Mouse (Mus musculus) spleen, adult 2 months (tissue): ENCODE measurements at regions not wholly inside any gene's neighbourhood (a gene's known extent, or its start where the extent isn't known, plus 50 kb on each side); places are given as distances from the start of the nearest gene placed in this dataset.
"Not testable (repeated sequence)": the region's sequence is repeated elsewhere in the genome, so short reads cannot be mapped to it uniquely, and the experiment has no call there.

Source experiments
- DNase-seq, 2 experiments: peaks; one replicate each; pipeline versions ENCODE4 v3.0.0 to v3.0.0-alpha.2; 2012 to 2021; ENCODE audit warnings: low spot score in 2 of 2, low read depth in 1 of 2
- H3K27ac ChIP-seq: fragments of 200-500 bp; 2 replicates; pipeline ENCODE4 v1.5.1; 2012; ENCODE audit warnings: low read length, inconsistent platforms; ENCODE audit not compliant: insufficient read depth
- H3K27me3 ChIP-seq: fragments of 200-500 bp; 2 replicates; pipeline ENCODE4 v1.6.1; 2012; ENCODE audit warnings: mild to moderate bottlenecking, moderate library complexity, low read length, inconsistent platforms; ENCODE audit not compliant: control insufficient read depth, insufficient read depth
- H3K36me3 ChIP-seq: fragments of 200-500 bp; 2 replicates; pipeline ENCODE4 v1.6.1; 2012; ENCODE audit warnings: mild to moderate bottlenecking, low read length, inconsistent platforms; ENCODE audit not compliant: control insufficient read depth, insufficient read depth
- H3K4me1 ChIP-seq: fragments of 200-500 bp; 2 replicates; pipeline ENCODE4 v1.6.1; 2011; ENCODE audit warnings: inconsistent platforms; ENCODE audit not compliant: control insufficient read depth, insufficient read depth, insufficient read length
- H3K4me3 ChIP-seq: fragments of 200-500 bp; 2 replicates; pipeline ENCODE4 v1.5.1; 2011; ENCODE audit warnings: mild to moderate bottlenecking, inconsistent platforms; ENCODE audit not compliant: insufficient read depth, insufficient read length; ENCODE audit errors: extremely low read depth
- WGBS: fragments of 180-500 bp; shearing (Covaris S2); methylation state at CpG from one replicate; pipeline ENCODE4 v1.1.7; 2018; 5-methylcytosine and 5-hydroxymethylcytosine counted together

DNA sequence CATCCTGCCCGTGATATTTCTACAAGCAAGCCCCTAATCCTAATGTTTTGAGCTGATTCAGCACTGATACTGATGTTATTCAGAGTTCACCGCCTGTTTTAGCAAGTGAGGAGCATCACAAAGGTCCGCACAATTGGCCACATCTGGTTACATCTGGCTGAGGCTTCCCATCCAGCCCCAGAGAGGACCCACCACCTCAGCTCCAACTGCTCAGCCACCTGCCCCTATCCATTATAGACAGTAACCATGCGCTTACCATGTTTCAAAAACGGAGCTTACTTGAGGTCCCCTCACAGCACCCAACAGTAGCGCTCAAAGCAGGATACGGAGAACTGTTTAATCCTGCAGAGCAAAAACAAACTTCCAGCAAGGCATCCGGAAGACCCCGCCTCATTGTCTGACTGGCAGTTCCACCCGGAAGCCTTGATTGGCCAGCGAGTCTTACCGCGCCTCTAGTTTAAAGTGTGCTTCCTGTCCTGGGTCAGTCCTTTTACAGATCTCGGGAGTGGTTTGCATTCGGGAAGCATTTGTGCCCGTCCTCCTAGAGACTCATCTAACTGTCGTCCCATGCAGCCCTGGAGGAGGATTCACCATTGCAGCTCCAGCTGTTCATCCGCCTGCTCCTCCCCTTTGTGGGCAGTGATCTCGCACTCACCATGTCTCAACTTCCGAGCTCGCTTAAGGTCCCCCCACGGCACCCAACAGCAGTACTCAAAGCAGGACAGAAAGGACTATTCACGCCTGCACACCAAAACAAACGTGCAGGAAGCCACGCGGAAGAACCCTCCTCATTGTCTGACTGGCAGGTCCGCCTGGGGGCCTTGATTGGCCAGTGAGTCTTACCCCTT is 69.9 kb upstream of the Zfp825 start:
- not testable (repeated sequence) for H3K36me3 ChIP-seq, H3K27me3 ChIP-seq, H3K4me1 ChIP-seq
- H3K27ac ChIP-seq, result peak overlapping the region; percentile 85
- 3% methylated on average over 27 of the region's 27 CpGs for WGBS
- H3K4me3 ChIP-seq, result peak overlapping the region; percentile 75
- DNase-seq, result peak; percentile 38 to 59

DNA sequence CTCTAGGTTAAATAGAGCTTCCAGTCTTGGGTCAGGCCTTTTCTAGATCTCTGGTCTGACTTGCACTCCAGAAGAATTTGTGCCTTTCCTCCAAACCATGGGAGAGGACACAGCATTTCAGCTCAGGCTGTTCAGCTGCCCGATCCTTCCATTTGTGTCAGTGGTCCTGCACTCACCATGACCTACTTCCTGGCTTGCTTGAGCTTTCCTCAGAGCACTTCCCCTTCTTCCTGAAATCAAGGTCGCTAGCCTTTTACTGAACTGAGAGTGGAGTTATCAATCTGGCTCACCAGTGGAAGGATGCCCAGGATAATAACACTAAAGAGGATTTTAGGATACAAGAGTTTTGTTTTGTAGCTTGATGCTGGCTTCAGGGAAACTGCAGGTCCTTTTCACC is 70.5 kb upstream of the Zfp825 start:
- peak overlapping the region; percentile 75 for H3K4me3 ChIP-seq
- not testable (repeated sequence) for DNase-seq, H3K4me1 ChIP-seq, H3K36me3 ChIP-seq, H3K27me3 ChIP-seq
- 11% methylated on average over 2 of the region's 2 CpGs for whole genome bisulfite sequencing
- peak overlapping the region; percentile 85 for H3K27ac ChIP-seq

GRCm38 (mm10) chr13:74569967-74570366 is 69.4 kb upstream of the Erap1 start:
- WGBS, result 63% methylated on average over 4 of the region's 4 CpGs
- H3K27ac ChIP-seq, H3K27me3 ChIP-seq, H3K4me1 ChIP-seq, H3K4me3 ChIP-seq, H3K36me3 ChIP-seq: not testable (repeated sequence)
- DNase-seq, result peak; percentile 4 to 36
